Mouse (Mus musculus): ENCODE results near the gene Rab5if. TPM values are rescaled to one million over a fixed set of nuclear protein-coding genes. Genes with fewer than 3 reads are reported as not detected.
"Not testable (repeated sequence)": the region's sequence is repeated elsewhere in the genome, so short reads cannot be mapped to it uniquely, and the experiment has no call there.

Rab5if gene
- polyA plus RNA-seq, 1 experiment from 2014 or later: 140 TPM

- Histone ChIP-seq H3K4me2 (no peak overlapping the region), H3K9me3 (replicated peaks) (no peaks in the 10 kb centered on the region), H3K27ac (replicated peaks) (no peak overlapping the region), H3K4me1 (replicated peaks) (no peaks in the 10 kb centered on the region), H3K4me3 (replicated peaks) (no peak overlapping the region), H3K27me3 (no peaks in the 10 kb centered on the region), H3K36me3 (replicated peaks) (no peaks in the 10 kb centered on the region), H3K9ac (no peak overlapping the region)
- WGBS (ENCODE audit: insufficient replicate concordance): 39% methylated on average over 6 of the region's 6 CpGs
- no peak for ATAC-seq (ENCODE audit: insufficient read depth)
Observed at GRCm38 (mm10) chr2:156904976-156905717, 42.2 kb downstream of the Rab5if start.

- H3K4me1 ChIP-seq (replicated peaks); H3K36me3 ChIP-seq (replicated peaks); ATAC-seq (ENCODE audit: insufficient read depth); H3K4me3 ChIP-seq (replicated peaks); H3K27ac ChIP-seq (replicated peaks); H3K27me3 ChIP-seq; H3K9ac ChIP-seq; H3K9me3 ChIP-seq (replicated peaks); H3K4me2 ChIP-seq: not testable (repeated sequence)
- 42% methylated on average over 4 of the region's 4 CpGs for WGBS (ENCODE audit: insufficient replicate concordance)
Observed at GRCm38 (mm10) chr2:156905931-156906330, 43.0 kb downstream of the Rab5if start.

GRCm38 (mm10) chr2:156913191-156913590 lies 50.3 kb downstream of the Rab5if start:
- WGBS (ENCODE audit: insufficient replicate concordance): 62% methylated on average over 5 of the region's 5 CpGs
- Histone ChIP-seq H3K36me3 (replicated peaks) (no peaks in the 10 kb centered on the region), H3K27ac (replicated peaks) (no peak overlapping the region), H3K4me2 (no peak overlapping the region), H3K9ac (no peak overlapping the region), H3K27me3 (peaks cover 8% of the 10 kb centered on the region; the same call in 1 of the 2 replicates), H3K4me3 (replicated peaks) (no peak overlapping the region), H3K4me1 (replicated peaks) (peaks cover 6% of the 10 kb centered on the region; the same call in 1 of the 2 replicates), H3K9me3 (replicated peaks) (no peaks in the 10 kb centered on the region)
- ATAC-seq (ENCODE audit: insufficient read depth): no peak

DNA sequence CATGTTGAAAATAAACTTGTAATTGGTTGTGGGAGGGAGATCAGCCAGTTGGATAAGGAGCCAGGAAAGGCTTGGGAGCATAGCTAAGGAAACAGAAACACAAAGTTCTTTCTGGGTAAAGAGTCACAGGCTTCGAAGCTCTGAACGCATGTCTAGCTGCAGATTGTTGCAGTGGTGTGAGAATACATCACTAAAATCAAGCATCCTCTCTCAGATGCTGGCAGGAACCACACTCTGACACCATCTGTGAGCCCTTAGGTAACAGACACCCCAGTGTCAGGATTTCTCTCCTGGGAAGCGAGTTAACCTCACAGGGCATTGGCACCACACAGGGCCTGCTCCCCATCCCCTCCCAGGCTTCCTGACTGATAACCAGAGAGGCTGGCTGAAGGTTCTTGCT lies 52.6 kb downstream of the Rab5if start:
- Histone ChIP-seq H3K27ac (replicated peaks) (no peak overlapping the region), H3K4me1 (replicated peaks) (peaks cover 13% of the 10 kb centered on the region), H3K9me3 (replicated peaks) (no peaks in the 10 kb centered on the region), H3K36me3 (replicated peaks) (no peaks in the 10 kb centered on the region), H3K4me2 (no peak overlapping the region), H3K27me3 (peaks cover 11% of the 10 kb centered on the region; the same call in 1 of the 2 replicates), H3K9ac (no peak overlapping the region), H3K4me3 (replicated peaks) (no peak overlapping the region)
- 50% methylated on average over 3 of the region's 3 CpGs for WGBS (ENCODE audit: insufficient replicate concordance)
- ATAC-seq (ENCODE audit: insufficient read depth): no peak

GRCm38 (mm10) chr2:156916419-156917125 lies 53.6 kb downstream of the Rab5if start:
- Histone ChIP-seq H3K9me3 (replicated peaks) (no peaks in the 10 kb centered on the region), H3K9ac (no peak overlapping the region), H3K36me3 (replicated peaks) (no peaks in the 10 kb centered on the region), H3K4me3 (replicated peaks) (no peak overlapping the region), H3K27ac (replicated peaks) (no peak overlapping the region), H3K27me3 (peaks cover 11% of the 10 kb centered on the region; the same call in 1 of the 2 replicates), H3K4me2 (no peak overlapping the region), H3K4me1 (replicated peaks) (peaks cover 13% of the 10 kb centered on the region)
- WGBS (ENCODE audit: insufficient replicate concordance): 76% methylated on average over 3 of the region's 3 CpGs
- ATAC-seq (ENCODE audit: insufficient read depth): no peak

- Histone ChIP-seq H3K9ac (no peak overlapping the region), H3K4me1 (replicated peaks) (peaks cover 23% of the 10 kb centered on the region), H3K27me3 (peaks cover 11% of the 10 kb centered on the region; the same call in 1 of the 2 replicates), H3K4me2 (no peak overlapping the region), H3K9me3 (replicated peaks) (no peaks in the 10 kb centered on the region), H3K27ac (replicated peaks) (no peak overlapping the region), H3K4me3 (replicated peaks) (no peak overlapping the region), H3K36me3 (replicated peaks) (no peaks in the 10 kb centered on the region)
- 12% methylated on average over 4 of the region's 4 CpGs for WGBS (ENCODE audit: insufficient replicate concordance)
- ATAC-seq (ENCODE audit: insufficient read depth): no peak
Observed at GRCm38 (mm10) chr2:156918562-156918961, 55.6 kb downstream of the Rab5if start.

DNA sequence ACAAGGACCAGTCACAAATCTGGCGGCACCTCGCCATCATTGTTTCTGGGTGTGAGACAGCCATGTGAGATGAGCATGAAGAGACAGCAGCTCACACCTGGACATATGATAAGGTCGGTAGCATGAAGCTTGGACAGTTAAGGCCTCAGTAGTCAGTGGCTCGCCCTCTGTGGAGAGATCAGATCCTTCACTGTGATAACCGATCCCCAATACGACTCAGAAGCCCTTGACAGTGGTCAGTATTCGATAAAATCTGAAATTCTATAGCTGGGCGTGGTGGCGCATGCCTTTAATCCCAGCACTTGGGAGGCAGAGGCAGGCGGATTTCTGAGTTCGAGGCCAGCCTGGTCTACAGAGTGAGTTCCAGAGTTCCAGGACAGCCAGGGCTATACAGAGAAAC lies 56.3 kb downstream of the Rab5if start:
- not testable (repeated sequence) for H3K4me3 ChIP-seq (replicated peaks); H3K36me3 ChIP-seq (replicated peaks); H3K9ac ChIP-seq; H3K9me3 ChIP-seq (replicated peaks); H3K27ac ChIP-seq (replicated peaks); ATAC-seq (ENCODE audit: insufficient read depth); H3K4me2 ChIP-seq
- H3K27me3 ChIP-seq: peaks cover 11% of the 10 kb centered on the region; the same call in 1 of the 2 replicates
- peaks cover 28% of the 10 kb centered on the region for H3K4me1 ChIP-seq (replicated peaks)
- 57% methylated on average over 11 of the region's 11 CpGs for WGBS (ENCODE audit: insufficient replicate concordance)

GRCm38 (mm10) chr2:156919796-156920195 lies 56.9 kb downstream of the Rab5if start:
- Histone ChIP-seq H3K4me2 (no peak overlapping the region), H3K4me3 (replicated peaks) (no peak overlapping the region), H3K9me3 (replicated peaks) (no peaks in the 10 kb centered on the region), H3K27me3 (peaks cover 11% of the 10 kb centered on the region; the same call in 1 of the 2 replicates), H3K27ac (replicated peaks) (no peak overlapping the region), H3K4me1 (replicated peaks) (peaks cover 34% of the 10 kb centered on the region), H3K9ac (no peak overlapping the region), H3K36me3 (replicated peaks) (no peaks in the 10 kb centered on the region)
- no peak for ATAC-seq (ENCODE audit: insufficient read depth)
- 37% methylated on average over 2 of the region's 2 CpGs for WGBS (ENCODE audit: insufficient replicate concordance)

DNA sequence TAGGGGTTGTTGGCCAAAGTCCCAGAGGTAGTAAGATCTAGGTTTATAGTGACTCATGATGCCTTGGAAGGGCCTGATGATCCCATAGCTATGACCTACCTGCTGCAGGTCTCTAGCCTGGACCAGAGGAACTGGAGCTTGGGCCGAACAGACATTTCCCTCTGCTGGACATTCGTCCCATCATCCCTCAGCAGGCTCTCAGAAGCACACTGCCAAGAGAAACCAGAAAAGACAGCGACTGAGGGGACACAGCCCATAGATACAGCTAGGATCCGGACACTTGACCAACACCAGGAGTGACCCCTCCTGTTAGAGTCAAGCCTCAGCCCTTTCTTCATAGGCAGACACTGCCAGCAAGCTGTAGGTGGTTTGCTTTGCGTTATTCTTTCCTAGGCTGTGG lies 60.1 kb downstream of the Rab5if start:
- Histone ChIP-seq H3K4me1 (replicated peaks) (peaks cover 60% of the 10 kb centered on the region), H3K36me3 (replicated peaks) (peaks cover 19% of the 10 kb centered on the region), H3K27me3 (0 out of 2 replicates have a peak, but pooled peaks cover 4% of the 10 kb centered on the region), H3K4me3 (replicated peaks) (no peak overlapping the region), H3K9ac (0 out of 2 replicates have a peak overlapping the region, but pooled peaks have one; percentile 20), H3K27ac (replicated peaks) (peak overlapping the region; percentile 77), H3K9me3 (replicated peaks) (no peaks in the 10 kb centered on the region), H3K4me2 (no peak overlapping the region)
- ATAC-seq (ENCODE audit: insufficient read depth): no peak
- 80% methylated on average over 5 of the region's 5 CpGs for WGBS (ENCODE audit: insufficient replicate concordance)

All from liver, embryonic 15.5 days (tissue).